Mouse (Mus musculus) adrenal gland, postnatal 25 days (tissue): Measurements from ENCODE around the gene Mansc1. TPM values are rescaled to one million over a fixed set of nuclear protein-coding genes. Genes with fewer than 3 reads are reported as not detected.
A peak's percentile ranks its signal among the peaks of the same experiment; 100 is the strongest.

Source experiments
- DNase-seq: peaks from one replicate; pipeline ENCODE4 v3.0.0; 2021; ENCODE audit warnings: mixed read lengths
- total RNA-seq: library from RNA; stranded (reverse); gene quantifications from 2 replicates; pipeline ENCODE4 v1.2.3, GENCODE M21; 2021

Gene Mansc1
- total RNA-seq, 1 experiment from 2014 or later = 5.5 TPM

GRCm38 (mm10) chr6:134597651-134598229, 34.5 kb downstream of the Mansc1 start:
- DNase-seq = no peak

- peak; percentile 35 for DNase-seq
Observed at GRCm38 (mm10) chr6:134594569-134595442, 37.5 kb downstream of the Mansc1 start.

GRCm38 (mm10) chr6:134591614-134592013, 40.7 kb downstream of the Mansc1 start:
- DNase-seq = no peak

- no peak for DNase-seq
Observed at GRCm38 (mm10) chr6:134586241-134586640, 46.0 kb downstream of the Mansc1 start.

- no peak for DNase-seq
Observed at GRCm38 (mm10) chr6:134584616-134585015, 47.7 kb downstream of the Mansc1 start.

- no peak for DNase-seq
Observed at GRCm38 (mm10) chr6:134582110-134582509, 50.2 kb downstream of the Mansc1 start.

GRCm38 (mm10) chr6:134579506-134579905, 52.8 kb downstream of the Mansc1 start:
- DNase-seq = no peak

GRCm38 (mm10) chr6:134578039-134578438, 54.2 kb downstream of the Mansc1 start:
- DNase-seq = no peak

GRCm38 (mm10) chr6:134575288-134575741, 57.0 kb downstream of the Mansc1 start:
- DNase-seq = no peak

GRCm38 (mm10) chr6:134567986-134568556, 64.2 kb downstream of the Mansc1 start:
- no peak for DNase-seq

- DNase-seq = peak; percentile 85
Observed at GRCm38 (mm10) chr6:134566818-134567485, 65.3 kb downstream of the Mansc1 start, which contains the start of gene Lrp6. Gene Lrp6 (minus strand): TSS chr6:134566965.

- no peak for DNase-seq
Observed at GRCm38 (mm10) chr6:134566248-134566817, 66.0 kb downstream of the Mansc1 start.

GRCm38 (mm10) chr6:134565606-134566247, 66.6 kb downstream of the Mansc1 start:
- peak; percentile 14 for DNase-seq

GRCm38 (mm10) chr6:134564539-134564938, 67.7 kb downstream of the Mansc1 start:
- no peak for DNase-seq

GRCm38 (mm10) chr6:134559635-134560034, 72.7 kb downstream of the Mansc1 start:
- DNase-seq = no peak

Other genes with a start within 250 kb of the Mansc1 start
- 0.24 TPM in 1 of 2 replicates, not detected in the other for gene Bcl2l14, start 236.2 kb downstream of the Mansc1 start, total RNA-seq
- 94.4 and 112 TPM in 2 replicates for gene Lrp6, start 65.5 kb downstream of the Mansc1 start, total RNA-seq
- 16.3 and 17.5 TPM in 2 replicates for gene Borcs5, start 7.0 kb upstream of the Mansc1 start, total RNA-seq
- 23.0 and 25.8 TPM in 2 replicates for gene Dusp16, start 160.1 kb upstream of the Mansc1 start, total RNA-seq
- 23.0 and 33.9 TPM in 2 replicates for gene Crebl2, start 197.7 kb upstream of the Mansc1 start, total RNA-seq